Mouse (Mus musculus) heart, adult 8-10 months (tissue): ENCODE data around the gene Rab11fip3. TPM values are rescaled to one million over a fixed set of nuclear protein-coding genes. Genes with fewer than 3 reads are reported as not detected.
A peak's percentile ranks its signal among the peaks of the same experiment; 100 is the strongest.
"Not testable (repeated sequence)": the region's sequence is repeated elsewhere in the genome, so short reads cannot be mapped to it uniquely, and the experiment has no call there.

Experiments used
- DNase-seq: peaks from one replicate; pipeline ENCODE4 v3.0.0; 2022; ENCODE audit warnings: low spot score
- total RNA-seq, 4 experiments: library from RNA; stranded (reverse); gene quantifications; 2 replicates each; pipeline ENCODE4 v1.2.4; 2022

Rab11fip3 gene
- 10 to 100 TPM; 30.0 to 33.6 (median 32.2) TPM for total RNA-seq

- peak; percentile 72 for DNase-seq
Measured at GRCm38 (mm10) chr17:26068831-26069739, at the start of gene Rab11fip3. Gene Rab11fip3 (minus strand): TSS chr17:26069555.

- no peak for DNase-seq
Measured at GRCm38 (mm10) chr17:26116503-26117258, 47.3 kb upstream of the Rab11fip3 start.

- no peak for DNase-seq
Measured at GRCm38 (mm10) chr17:26115956-26116487, 46.7 kb upstream of the Rab11fip3 start.

DNA sequence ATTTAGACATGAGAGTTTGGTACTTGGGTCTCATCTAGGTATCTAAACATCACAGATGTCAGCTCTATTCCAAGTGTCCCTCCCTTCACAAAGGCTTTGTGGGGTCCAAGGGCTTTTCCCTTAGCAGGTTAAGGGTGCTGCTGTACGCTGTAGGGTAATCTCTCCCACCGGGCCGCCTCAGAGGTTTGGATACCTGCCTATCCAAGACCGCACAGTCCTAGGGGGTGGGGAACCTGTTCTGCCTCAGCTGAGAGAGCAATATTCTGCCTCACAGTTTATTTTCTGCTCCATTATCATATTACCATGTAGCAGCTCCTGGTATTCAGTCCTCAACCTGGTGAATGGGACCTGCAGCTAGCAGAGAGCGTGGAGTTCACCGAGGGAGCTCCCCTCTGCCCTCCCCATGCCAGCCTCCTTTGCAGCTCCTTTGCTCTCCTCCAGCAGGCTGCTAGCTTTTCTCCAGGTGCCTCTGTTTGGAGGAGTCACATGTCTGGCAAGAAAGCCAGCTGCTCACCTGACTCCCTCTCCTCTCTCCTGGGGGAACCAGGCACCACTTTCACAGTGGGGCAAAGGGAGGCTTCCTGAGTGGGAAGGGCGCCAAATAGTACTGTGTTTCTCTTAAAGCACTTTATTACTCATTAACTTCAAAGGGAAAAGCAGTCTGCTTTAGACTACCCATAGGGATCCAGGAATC is 46.0 kb upstream of the Rab11fip3 start:
- DNase-seq = no peak

- not testable (repeated sequence) for DNase-seq
Measured at GRCm38 (mm10) chr17:26114461-26114860, 45.1 kb upstream of the Rab11fip3 start.

DNA sequence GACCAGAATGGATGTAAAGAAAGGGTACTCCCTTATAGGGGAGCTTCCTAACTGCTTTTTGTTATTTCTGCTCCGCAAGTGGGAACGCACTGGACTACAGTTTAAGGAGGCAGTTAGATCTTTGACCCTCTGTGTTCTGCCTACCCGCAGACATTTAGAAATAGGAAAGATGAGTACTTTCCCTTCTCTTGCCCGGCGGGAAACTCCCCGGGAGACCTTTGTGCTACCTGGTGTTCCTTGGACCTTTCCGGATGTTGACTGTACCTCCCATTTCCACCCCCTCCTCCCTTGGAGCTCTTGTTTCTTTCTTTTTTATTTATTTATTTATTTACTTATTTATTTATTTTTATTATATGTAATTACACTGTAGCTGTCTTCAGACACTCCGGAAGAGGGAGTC is 44.7 kb upstream of the Rab11fip3 start:
- DNase-seq = no peak

DNA sequence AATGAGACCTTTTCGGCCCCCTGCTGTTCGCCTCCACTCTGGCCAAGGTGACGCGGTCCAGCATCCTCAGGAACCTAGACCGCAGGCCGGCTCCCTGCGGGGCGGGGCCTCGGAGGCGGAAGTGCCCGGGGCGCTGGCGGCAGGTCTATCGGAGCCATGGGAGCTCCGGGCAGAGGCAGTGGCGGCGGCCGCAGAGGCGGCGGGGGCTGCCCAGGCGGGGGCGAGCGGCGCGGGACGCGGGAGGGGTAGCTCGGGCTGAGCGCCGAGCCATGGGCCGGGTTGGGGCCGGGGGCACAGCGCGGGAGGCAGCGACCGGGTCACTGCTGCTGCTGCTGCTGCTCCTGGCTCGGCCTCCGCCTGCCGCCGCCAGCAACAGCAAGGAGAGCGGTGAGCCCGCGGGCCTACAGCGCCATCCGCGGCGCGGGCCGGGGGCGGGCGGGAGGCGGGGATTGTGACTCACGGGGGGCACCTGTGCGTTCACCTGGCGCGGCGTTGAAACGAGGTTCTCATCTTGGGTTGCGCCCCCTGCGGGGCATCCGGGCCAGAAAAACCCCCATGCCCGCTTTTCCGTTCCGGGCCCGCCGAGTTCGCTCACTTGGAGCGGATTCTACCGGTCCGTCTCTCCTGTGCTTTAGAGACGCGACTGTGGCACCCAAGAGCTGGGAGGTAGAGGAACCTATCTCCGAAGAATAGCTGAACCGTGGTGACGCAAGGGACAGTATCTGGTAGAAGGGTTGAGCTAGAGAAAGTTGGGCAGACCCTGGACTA is 44.0 kb upstream of the Rab11fip3 start, which contains the start of gene Tmem8:
Gene Tmem8, plus strand, starts transcription at position 119 of the 768 bp plus-strand sequence.
- DNase-seq = no peak

DNA sequence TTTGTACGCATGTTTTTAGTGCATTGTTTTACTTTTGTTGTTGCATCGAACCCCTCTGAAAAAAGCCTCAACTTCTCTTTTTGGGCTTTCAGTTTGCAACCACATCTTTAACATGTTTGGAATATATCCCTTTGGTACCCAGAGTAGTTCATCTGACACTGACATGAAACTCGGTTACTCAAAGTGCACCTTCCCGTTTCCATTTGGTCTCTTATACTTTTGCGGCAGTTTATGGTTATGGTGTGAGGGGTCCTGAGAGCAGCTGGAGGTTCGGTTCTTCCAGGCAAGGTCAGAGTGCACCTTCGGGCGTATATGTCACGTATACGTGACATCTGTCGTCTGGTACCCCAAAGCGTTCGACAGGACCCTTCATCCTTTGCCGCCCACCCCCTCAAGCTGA is 43.4 kb upstream of the Rab11fip3 start:
- DNase-seq = no peak

- no peak for DNase-seq
Measured at GRCm38 (mm10) chr17:26111722-26112121, 42.4 kb upstream of the Rab11fip3 start.

GRCm38 (mm10) chr17:26111024-26111423 is 41.7 kb upstream of the Rab11fip3 start:
- DNase-seq = no peak

DNA sequence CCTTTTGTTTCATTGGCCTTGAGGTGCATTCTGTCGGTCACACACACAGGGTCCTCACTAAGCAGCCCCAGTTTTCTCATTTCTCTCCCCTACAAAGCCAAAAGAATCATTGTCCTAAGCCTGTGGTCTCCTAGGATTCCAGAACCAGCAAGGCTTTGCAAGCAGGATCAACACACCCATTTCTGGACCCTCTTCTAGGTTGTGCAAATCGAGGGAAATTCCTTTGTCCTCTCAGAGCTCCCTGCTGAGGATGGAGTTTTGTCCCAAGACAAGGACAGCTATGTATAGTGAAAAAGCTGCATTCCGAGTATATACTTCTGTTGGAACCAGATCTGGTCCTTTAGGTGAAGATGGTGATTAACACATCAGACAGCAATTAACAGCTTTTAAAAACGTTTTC is 40.8 kb upstream of the Rab11fip3 start:
- no peak for DNase-seq

GRCm38 (mm10) chr17:26105619-26106018 is 36.3 kb upstream of the Rab11fip3 start:
- DNase-seq = no peak

DNA sequence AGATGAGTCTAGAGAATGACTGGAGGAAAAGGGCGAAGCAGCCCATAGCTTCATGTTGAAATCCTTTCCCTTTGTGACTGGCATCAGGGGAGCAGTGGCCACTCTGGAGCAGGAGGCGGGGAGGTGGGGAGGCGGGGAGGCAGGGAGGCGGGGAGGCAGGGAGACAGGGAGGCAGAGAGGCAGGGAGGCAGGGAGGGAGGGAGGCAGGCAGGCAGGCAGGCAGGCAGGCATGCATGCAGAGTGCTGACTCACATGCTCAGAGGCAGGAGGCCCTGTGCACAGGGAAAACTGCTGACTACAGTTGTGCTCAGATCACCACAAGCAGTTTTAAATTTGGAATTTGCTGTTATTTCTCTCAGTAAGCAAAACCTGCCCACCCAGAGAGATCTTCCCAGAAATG is 32.1 kb upstream of the Rab11fip3 start:
- no peak for DNase-seq

DNA sequence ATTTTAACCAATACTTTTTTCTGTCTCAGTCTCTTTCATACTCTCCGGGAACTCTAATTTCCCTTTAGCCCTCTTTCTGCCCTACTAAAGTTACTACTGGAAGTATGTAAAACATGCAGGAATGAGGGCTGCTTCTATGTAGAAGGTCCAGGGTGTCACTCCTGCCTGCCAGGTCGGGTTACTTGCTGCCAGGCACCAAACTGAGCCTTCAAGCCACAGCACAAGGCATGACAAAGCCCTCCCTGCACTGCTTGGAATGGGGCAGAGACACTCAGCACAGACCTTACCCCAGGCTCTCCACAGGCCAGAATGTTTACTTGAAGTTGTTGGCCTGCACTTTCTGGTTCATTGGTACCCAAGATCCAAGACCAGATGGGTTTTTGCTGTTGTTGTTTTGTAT is 30.8 kb upstream of the Rab11fip3 start:
- DNase-seq = no peak

GRCm38 (mm10) chr17:26099316-26099715 is 30.0 kb upstream of the Rab11fip3 start:
- DNase-seq = not testable (repeated sequence)

GRCm38 (mm10) chr17:26098461-26098860 is 29.1 kb upstream of the Rab11fip3 start:
- DNase-seq = no peak

DNA sequence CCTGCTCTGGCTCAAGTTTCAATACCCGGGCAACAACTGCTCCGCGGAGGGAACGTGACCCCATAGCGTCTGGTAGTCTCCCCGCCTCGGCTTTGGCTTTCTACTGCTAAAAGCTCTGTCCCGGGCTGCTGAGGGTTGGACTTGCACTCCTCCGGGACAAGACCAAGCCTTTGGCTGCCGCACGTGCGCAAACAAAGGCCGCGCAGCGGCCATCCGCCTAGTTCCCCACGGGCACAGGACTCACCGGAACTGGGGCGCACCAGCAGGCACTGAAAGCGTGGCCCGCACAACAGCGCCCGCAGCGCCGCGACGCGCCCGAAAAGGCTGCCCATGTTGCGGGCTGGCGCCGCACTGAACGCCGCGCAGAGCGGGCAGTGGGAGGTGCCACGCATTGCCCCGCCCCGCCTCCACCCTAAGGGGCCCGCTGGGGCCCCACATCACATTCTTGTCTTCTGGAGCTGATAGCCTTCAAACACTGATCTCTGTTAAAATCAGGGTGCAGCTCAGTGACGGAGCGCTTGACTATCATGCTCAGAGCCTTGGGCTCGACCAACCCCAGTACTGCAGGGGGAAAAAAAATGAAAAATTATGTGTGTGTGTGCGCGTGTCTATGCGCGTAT is 25.9 kb upstream of the Rab11fip3 start, which contains the start of gene Nme4:
Gene Nme4, minus strand, starts transcription at position 482 of the 620 bp plus-strand sequence.
- DNase-seq = no peak

DNA sequence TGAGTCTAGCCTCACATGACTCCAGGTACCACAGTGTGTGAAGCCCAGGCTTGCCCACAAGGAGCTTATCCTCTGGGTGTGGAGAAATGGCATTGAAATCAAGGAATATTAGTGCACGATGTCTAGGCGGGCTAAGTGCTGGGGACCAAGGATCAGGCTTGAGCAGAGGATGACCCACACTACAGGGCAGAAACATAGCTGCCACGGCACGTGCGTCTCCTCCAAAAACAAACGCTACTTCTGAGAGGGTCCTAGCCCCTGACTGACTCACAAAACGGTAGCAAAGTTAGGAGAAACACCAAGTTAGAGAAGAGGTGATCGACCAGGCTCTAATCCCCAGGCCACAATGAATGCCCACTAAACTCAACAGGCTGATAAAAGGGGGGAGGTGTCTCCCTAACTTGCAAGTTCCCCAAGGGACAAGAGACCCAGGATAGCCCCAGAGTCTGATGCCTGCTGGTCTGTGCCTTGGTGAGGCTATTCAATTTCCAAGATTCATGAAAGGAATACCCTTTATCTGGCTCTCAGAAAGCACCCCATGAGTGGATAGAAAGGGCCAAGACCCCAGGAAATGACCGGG is 25.3 kb upstream of the Rab11fip3 start:
- no peak for DNase-seq

GRCm38 (mm10) chr17:26089905-26090632 is 20.7 kb upstream of the Rab11fip3 start, which contains the start of gene Decr2:
Gene Decr2 (minus strand): TSS chr17:26090337.
- peak; percentile 90 for DNase-seq
